Mouse (Mus musculus): ENCODE measurements at regions not wholly inside any gene's neighbourhood (a gene's known extent, or its start where the extent isn't known, plus 50 kb on each side); places are given as distances from the start of the nearest gene placed in this dataset.
A peak's percentile ranks its signal among the peaks of the same experiment; 100 is the strongest.

- no peak for DNase-seq
Observed at GRCm38 (mm10) chr2:61083100-61083499, 120.1 kb upstream of the Rbms1 start.

GRCm38 (mm10) chr2:61082640-61083039, 119.6 kb upstream of the Rbms1 start:
- DNase-seq = no peak

GRCm38 (mm10) chr2:61080006-61080405, 117.0 kb upstream of the Rbms1 start:
- no peak for DNase-seq

DNA sequence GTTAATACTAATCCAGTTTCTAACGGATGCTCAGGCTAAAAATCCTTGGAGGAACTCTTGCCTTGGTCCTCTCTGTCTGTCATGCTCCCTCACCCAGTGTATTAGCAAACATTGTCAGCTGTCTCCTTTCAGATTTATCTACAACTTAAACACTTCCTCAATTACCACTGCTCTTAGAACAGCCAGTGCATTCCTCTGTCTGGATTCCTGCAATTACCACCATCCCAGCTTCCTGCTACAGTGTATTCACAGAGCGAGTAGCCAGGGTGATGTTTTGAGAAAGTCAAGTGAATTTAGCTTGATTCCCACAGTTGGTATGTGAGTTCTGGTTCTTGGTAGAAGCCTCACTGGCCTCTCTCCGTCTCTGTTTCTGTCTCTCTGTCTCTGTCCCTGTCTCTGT, 108.0 kb upstream of the Rbms1 start:
- DNase-seq = peak in 1 of 2 experiments; percentile 11

GRCm38 (mm10) chr2:61067877-61068276, 104.9 kb upstream of the Rbms1 start:
- DNase-seq = no peak

DNA sequence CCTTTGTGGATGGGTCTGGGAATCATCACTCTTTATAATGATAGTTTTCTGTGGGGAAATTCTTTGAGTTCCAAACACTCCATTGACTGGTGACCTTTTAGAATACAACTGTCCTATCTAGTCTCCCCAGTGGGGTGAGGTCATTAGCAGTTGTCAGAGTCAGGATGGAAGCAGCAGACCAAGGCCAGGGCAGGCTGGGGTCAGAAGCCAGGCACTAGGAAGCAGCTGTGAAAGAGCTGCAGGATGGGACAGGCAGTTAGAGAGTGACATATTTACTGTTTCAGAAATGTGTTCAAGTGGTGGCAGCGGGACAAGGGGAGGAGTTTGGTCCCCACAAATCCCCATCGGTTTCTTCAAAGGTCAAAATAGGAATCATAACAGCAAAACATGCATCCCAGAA, 99.1 kb upstream of the Rbms1 start:
- peak; percentile 56 to 72 for DNase-seq

DNA sequence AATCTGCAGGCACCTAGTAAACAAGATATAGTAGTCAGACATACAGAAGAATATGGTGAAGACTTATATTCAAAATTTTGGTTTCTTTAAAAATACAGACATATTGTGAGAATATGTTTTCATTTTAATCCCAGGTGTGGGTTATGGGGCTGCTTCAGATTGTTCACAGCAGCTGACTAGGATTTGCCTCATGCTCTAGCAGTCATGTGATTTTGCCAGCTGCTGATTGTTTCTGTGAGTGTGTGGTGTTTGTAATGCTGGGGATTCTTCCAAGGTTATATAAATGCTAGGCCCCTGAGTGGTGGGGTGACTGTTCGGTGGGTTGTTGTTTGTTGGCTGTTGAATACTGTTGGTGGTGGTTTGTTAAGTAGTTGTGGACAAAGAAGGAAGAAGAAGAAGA, 97.9 kb upstream of the Rbms1 start:
- DNase-seq = no peak

DNA sequence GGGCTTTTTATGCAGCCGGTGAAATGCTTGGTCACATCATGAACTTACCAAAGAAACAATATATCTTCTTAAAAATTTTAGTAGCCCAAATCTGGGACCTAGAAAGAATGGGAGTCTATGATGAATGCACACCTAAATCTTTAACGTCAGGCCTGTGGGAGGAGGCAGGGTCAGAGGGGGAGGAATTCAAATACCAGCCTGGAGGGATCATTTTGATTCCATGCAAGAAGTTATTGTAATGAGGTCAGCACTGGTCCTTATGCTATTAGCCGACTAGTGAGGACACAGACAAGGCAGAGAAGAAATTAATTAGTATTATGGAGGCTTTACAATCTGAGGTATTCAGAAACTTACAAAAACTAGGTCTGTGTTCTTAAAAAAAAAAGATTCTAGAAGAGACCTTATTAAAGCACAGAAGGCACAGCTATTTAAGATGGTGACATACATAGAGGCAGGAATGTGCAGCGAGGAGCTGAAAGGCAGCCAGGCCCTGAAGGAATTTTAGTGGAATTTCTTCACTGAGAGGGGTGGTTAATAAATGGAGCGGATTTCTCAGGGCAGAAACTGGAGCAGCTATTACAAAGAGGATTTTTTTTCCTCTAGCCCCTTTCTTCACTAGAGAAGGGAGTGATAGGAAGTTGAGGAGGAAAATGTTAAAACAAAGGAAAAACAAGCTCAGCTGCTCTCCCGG, 95.7 kb upstream of the Rbms1 start:
- peak; percentile 36 to 60 for DNase-seq

- no peak for DNase-seq
Observed at GRCm38 (mm10) chr2:61052296-61052695, 89.3 kb upstream of the Rbms1 start.

DNA sequence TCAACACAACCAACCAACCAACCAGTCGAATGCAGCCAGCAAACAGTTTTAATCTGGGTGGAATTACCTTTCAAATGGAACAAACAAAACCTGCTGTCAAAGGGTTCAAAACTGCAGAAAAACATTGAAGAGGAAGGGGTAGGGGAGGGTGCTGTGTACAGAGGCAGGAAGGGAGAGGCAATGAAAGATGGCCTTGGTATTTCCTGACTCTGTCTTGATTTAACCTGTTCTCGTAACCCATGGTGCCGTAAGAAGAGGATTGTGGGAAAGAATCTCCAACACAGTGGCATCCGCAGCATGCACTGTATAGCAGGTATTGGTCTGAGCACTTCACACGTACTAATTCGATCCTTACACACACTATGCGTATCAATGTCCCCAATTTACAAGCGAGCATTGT, 88.8 kb upstream of the Rbms1 start:
- DNase-seq = no peak

- DNase-seq = no peak
Observed at GRCm38 (mm10) chr2:61046111-61046767, 83.2 kb upstream of the Rbms1 start.

DNA sequence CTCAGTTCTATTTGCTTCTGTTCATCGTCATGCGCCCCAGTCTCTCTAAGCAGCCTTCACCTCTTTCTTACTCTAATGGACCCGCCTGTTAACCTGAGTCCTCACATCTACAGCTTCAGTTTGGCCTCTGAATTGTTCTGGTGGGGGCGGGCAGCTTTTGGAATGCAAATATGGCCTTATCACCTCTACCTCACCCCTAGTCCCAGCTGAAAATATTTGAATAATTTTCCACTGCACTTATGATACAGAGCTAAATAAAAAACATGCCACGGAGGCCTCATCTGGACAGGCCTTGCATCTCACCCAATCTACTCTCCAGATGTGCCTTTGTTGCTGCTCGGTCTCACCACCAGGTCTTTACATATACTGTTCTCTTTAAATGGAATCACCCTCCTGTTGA, 82.5 kb upstream of the Rbms1 start:
- DNase-seq = no peak

DNA sequence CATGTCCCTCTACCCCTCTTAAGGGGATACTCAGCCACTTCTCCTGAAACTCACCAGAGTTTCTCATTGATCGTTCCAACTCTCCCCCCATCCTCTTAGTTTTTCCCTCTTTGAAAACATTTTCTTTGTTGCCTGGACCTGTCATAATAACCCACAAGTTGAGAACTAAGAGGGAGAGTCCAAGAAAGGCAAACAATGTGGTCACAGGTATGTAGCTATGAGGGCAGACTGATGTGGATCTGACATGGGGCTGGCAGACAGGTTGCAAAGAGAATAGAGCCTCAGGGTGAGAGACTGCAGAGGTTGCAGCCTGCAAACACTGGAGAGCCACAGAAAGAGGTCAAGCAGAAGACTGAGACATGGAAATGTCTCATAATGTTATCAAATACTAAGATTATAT, 69.9 kb upstream of the Rbms1 start:
- no peak for DNase-seq

- no peak for DNase-seq
Observed at GRCm38 (mm10) chr2:61029706-61030105, 66.7 kb upstream of the Rbms1 start.

DNA sequence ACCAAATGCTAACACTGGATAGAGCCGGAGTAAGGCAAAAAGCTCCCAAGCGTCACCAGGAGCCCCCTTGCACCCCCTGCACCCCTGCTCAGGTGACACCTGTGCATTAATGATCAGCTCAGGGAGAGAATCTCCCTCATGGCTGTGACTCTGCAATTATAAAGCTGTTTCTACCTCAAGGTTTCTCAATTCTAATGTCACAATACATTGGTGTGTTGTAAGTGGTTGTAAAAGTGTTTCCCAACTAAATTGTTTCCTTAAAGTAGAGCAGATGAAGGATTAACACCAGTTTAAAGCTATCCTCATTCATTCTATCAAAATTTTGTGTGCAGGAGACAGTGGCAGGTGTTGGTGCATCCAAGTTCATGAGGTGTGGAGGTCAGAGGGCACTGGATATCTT, 65.6 kb upstream of the Rbms1 start:
- no peak for DNase-seq

- DNase-seq = no peak
Observed at GRCm38 (mm10) chr2:61027686-61028085, 64.7 kb upstream of the Rbms1 start.

DNA sequence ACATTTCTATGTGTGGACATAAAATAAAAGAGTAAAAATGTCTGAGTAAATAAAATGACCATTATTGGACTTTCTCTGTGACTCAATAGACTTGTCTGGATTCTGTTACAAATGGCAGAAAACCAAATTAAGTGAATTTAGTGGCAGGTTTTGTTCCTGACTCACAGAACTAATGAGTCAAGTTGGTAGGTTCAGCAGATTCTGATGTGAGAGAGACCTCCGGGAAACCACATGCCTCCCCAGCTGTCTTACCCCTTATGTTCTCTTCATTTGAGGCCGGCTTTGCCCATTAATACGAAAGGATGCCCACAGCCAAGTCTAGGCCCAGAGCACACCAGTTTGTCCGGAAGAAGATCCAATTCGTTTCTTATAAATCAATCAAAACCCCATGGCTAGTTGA, 59.4 kb upstream of the Rbms1 start:
- DNase-seq = no peak

DNA sequence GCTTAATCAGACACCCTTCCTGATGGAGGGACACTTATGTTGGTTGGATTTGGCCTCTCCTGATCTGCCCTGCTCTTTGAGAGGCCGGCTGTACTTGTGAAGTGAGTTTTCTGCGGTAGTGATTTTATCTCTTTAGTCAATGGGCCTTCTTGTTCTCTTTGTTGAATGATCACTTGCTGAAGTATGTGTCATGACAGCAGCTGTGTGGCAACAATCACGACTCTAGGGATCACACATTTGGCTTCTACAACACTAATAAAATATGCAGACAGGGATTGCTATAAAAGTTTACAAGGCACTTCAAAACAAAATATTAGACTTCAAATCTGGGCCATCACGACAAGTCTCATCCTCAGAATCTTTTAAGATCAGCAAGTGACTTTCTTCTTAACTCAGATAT, 57.8 kb upstream of the Rbms1 start:
- peak in 1 of 2 experiments; percentile 14 for DNase-seq

DNA sequence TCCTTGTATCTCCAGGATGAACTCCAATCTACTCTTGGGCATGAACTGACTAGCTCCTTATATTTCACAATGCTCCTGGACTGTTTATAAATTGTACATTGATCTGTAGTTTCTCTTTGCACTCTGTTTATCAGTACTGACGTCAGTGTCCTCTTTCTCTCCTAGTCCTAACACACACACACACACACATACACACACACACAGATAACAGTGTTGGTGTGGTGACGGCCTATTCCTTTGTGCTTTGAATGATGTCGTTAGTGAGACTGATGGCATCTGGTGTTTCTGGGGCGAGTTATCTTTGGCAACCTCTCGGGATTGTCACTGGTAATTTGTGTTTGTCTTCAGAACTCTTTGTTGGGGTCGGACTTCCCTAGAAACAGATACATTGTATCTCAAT, 50.0 kb upstream of the Rbms1 start:
- DNase-seq = peak; percentile 32 to 55
